Mouse (Mus musculus) forebrain, embryonic 10.5 days (tissue): ENCODE data around the gene Sh3glb2. TPM values are rescaled to one million over a fixed set of nuclear protein-coding genes. Genes with fewer than 3 reads are reported as not detected.

Experiments
- DNase-seq: peaks from one replicate; pipeline ENCODE4 v3.0.0-alpha.2; 2017; ENCODE audit warnings: low spot score; ENCODE audit errors: extremely low spot score
- H3K27ac ChIP-seq: fragments of 300-500 bp; sonication (generic); 2 replicates; pipeline ENCODE4 v1.5.1; 2016; ENCODE audit warnings: mild to moderate bottlenecking
- H3K27me3 ChIP-seq: fragments of 300-500 bp; sonication (generic); 2 replicates; pipeline ENCODE4 v1.6.1; 2016; ENCODE audit warnings: mild to moderate bottlenecking; ENCODE audit not compliant: poor library complexity, severe bottlenecking
- H3K36me3 ChIP-seq: fragments of 300-500 bp; sonication (generic); replicated peaks from 2 replicates; pipeline ENCODE4 v1.6.1; 2016; ENCODE audit warnings: mild to moderate bottlenecking, moderate library complexity
- H3K4me1 ChIP-seq: fragments of 300-500 bp; sonication (generic); 2 replicates; pipeline ENCODE4 v1.6.1; 2016
- H3K4me3 ChIP-seq: fragments of 300-500 bp; sonication (generic); 2 replicates; pipeline ENCODE4 v1.5.1; 2016; ENCODE audit warnings: mild to moderate bottlenecking, moderate library complexity
- H3K9me3 ChIP-seq: fragments of 300-500 bp; sonication (generic); 2 replicates; pipeline ENCODE4 v1.6.1; 2016; ENCODE audit warnings: mild to moderate bottlenecking, moderate library complexity
- WGBS: fragments of 180-500 bp; shearing (Covaris S2); methylation state at CpG from one replicate; pipeline ENCODE4 v1.1.7; 2016; 5-methylcytosine and 5-hydroxymethylcytosine counted together
- polyA plus RNA-seq: library from polyadenylated mRNA; unstranded; fragments of >200 nt; fragmentation: Nextera tagmentation; extraction: Ambion mirVana; gene quantifications from 2 replicates; pipeline ENCODE4 v1.2.1, GENCODE M21; 2016

The Sh3glb2 gene
- polyA plus RNA-seq: 76.9 and 82.0 TPM in 2 replicates

GRCm38 (mm10) chr2:30358533-30359531 lies at the start of gene Sh3glb2:
Gene Sh3glb2, minus strand, starts transcription at chr2:30359337.
- WGBS: 3% methylated on average over 73 of the region's 73 CpGs
- peaks cover 21% of the 10 kb centered on the region for H3K4me1 ChIP-seq
- H3K9me3 ChIP-seq: no peaks in the 10 kb centered on the region
- DNase-seq: peak; percentile 80
- peak within 1 kb of the TSS; percentile 88 for H3K27ac ChIP-seq
- H3K36me3 ChIP-seq: peaks cover 16% of the 10 kb centered on the region
- no peaks in the 10 kb centered on the region; the same call in 1 of the 2 replicates for H3K27me3 ChIP-seq
- H3K4me3 ChIP-seq: peak within 1 kb of the TSS; percentile 84

GRCm38 (mm10) chr2:30408452-30409100 lies 49.4 kb upstream of the Sh3glb2 start:
- no peak for DNase-seq
- no peak overlapping the region for H3K4me3 ChIP-seq
- peaks cover 83% of the 10 kb centered on the region for H3K36me3 ChIP-seq
- WGBS: 89% methylated on average over 8 of the region's 8 CpGs
- peaks cover 9% of the 10 kb centered on the region for H3K27me3 ChIP-seq
- H3K4me1 ChIP-seq: peaks cover 2% of the 10 kb centered on the region
- H3K27ac ChIP-seq: no peak overlapping the region
- H3K9me3 ChIP-seq: no peaks in the 10 kb centered on the region

GRCm38 (mm10) chr2:30407778-30408177 lies 48.6 kb upstream of the Sh3glb2 start:
- Histone ChIP-seq H3K4me1 (no peaks in the 10 kb centered on the region; the same call in 1 of the 2 replicates), H3K36me3 (peaks cover 86% of the 10 kb centered on the region), H3K4me3 (no peak overlapping the region), H3K9me3 (no peaks in the 10 kb centered on the region), H3K27me3 (peaks cover 2% of the 10 kb centered on the region; the same call in 1 of the 2 replicates), H3K27ac (no peak overlapping the region)
- DNase-seq: no peak
- WGBS: 93% methylated on average over 10 of the region's 10 CpGs

- no peak for DNase-seq
- H3K36me3 ChIP-seq: peaks cover 86% of the 10 kb centered on the region
- 87% methylated on average over 2 of the region's 2 CpGs for WGBS
- H3K4me3 ChIP-seq: no peak overlapping the region
- no peaks in the 10 kb centered on the region for H3K9me3 ChIP-seq
- no peaks in the 10 kb centered on the region for H3K27me3 ChIP-seq
- no peak overlapping the region for H3K27ac ChIP-seq
- H3K4me1 ChIP-seq: no peaks in the 10 kb centered on the region; the same call in 1 of the 2 replicates
Observed at GRCm38 (mm10) chr2:30407221-30407620, 48.1 kb upstream of the Sh3glb2 start.

- H3K36me3 ChIP-seq: peaks cover 96% of the 10 kb centered on the region
- peaks cover 30% of the 10 kb centered on the region for H3K4me1 ChIP-seq
- WGBS: 88% methylated on average over 1 of the region's 1 CpGs
- no peak overlapping the region for H3K27ac ChIP-seq
- no peaks in the 10 kb centered on the region for H3K27me3 ChIP-seq
- no peak overlapping the region for H3K4me3 ChIP-seq
- H3K9me3 ChIP-seq: no peaks in the 10 kb centered on the region
- no peak for DNase-seq
Observed at GRCm38 (mm10) chr2:30403870-30404269, 44.7 kb upstream of the Sh3glb2 start.

- no peaks in the 10 kb centered on the region for H3K9me3 ChIP-seq
- no peak overlapping the region for H3K4me3 ChIP-seq
- peaks cover 40% of the 10 kb centered on the region for H3K4me1 ChIP-seq
- peak overlapping the region; percentile 25; the same call in 1 of the 2 replicates for H3K27ac ChIP-seq
- no peak for DNase-seq
- H3K36me3 ChIP-seq: peaks cover 96% of the 10 kb centered on the region
- WGBS: 86% methylated on average over 2 of the region's 2 CpGs
- no peaks in the 10 kb centered on the region for H3K27me3 ChIP-seq
Observed at GRCm38 (mm10) chr2:30402843-30403242, 43.7 kb upstream of the Sh3glb2 start.

- DNase-seq: no peak
- peaks cover 44% of the 10 kb centered on the region for H3K4me1 ChIP-seq
- 95% methylated on average over 9 of the region's 9 CpGs for WGBS
- no peaks in the 10 kb centered on the region for H3K9me3 ChIP-seq
- no peak overlapping the region for H3K4me3 ChIP-seq
- H3K27ac ChIP-seq: peak overlapping the region; percentile 25; the same call in 1 of the 2 replicates
- peaks cover 96% of the 10 kb centered on the region for H3K36me3 ChIP-seq
- no peaks in the 10 kb centered on the region for H3K27me3 ChIP-seq
Observed at GRCm38 (mm10) chr2:30402351-30402826, 43.3 kb upstream of the Sh3glb2 start.

GRCm38 (mm10) chr2:30401581-30401980 lies 42.4 kb upstream of the Sh3glb2 start:
- H3K4me1 ChIP-seq: peaks cover 44% of the 10 kb centered on the region
- H3K9me3 ChIP-seq: no peaks in the 10 kb centered on the region
- DNase-seq: no peak
- 86% methylated on average over 1 of the region's 1 CpGs for WGBS
- no peak overlapping the region for H3K4me3 ChIP-seq
- H3K27me3 ChIP-seq: no peaks in the 10 kb centered on the region
- peak overlapping the region; percentile 93; the same call in 1 of the 2 replicates for H3K27ac ChIP-seq
- peaks cover 96% of the 10 kb centered on the region for H3K36me3 ChIP-seq

GRCm38 (mm10) chr2:30399191-30400171 lies 40.3 kb upstream of the Sh3glb2 start:
- peak overlapping the region; percentile 32 for H3K4me3 ChIP-seq
- peak overlapping the region; percentile 93 for H3K27ac ChIP-seq
- no peaks in the 10 kb centered on the region for H3K9me3 ChIP-seq
- peaks cover 44% of the 10 kb centered on the region for H3K4me1 ChIP-seq
- peak; percentile 63 for DNase-seq
- peaks cover 94% of the 10 kb centered on the region for H3K36me3 ChIP-seq
- no peaks in the 10 kb centered on the region for H3K27me3 ChIP-seq
- WGBS: 33% methylated on average over 20 of the region's 20 CpGs

- Histone ChIP-seq H3K27ac (peak overlapping the region; percentile 93), H3K27me3 (no peaks in the 10 kb centered on the region), H3K4me3 (no peak overlapping the region), H3K9me3 (no peaks in the 10 kb centered on the region), H3K4me1 (peaks cover 58% of the 10 kb centered on the region), H3K36me3 (peaks cover 88% of the 10 kb centered on the region)
- 62% methylated on average over 10 of the region's 10 CpGs for WGBS
- no peak for DNase-seq
Observed at GRCm38 (mm10) chr2:30397986-30398512, 38.9 kb upstream of the Sh3glb2 start.

GRCm38 (mm10) chr2:30396246-30396645 lies 37.1 kb upstream of the Sh3glb2 start:
- 90% methylated on average over 7 of the region's 7 CpGs for WGBS
- H3K27me3 ChIP-seq: no peaks in the 10 kb centered on the region
- H3K9me3 ChIP-seq: no peaks in the 10 kb centered on the region
- H3K36me3 ChIP-seq: peaks cover 70% of the 10 kb centered on the region
- DNase-seq: no peak
- no peak overlapping the region for H3K4me3 ChIP-seq
- no peak overlapping the region for H3K27ac ChIP-seq
- H3K4me1 ChIP-seq: peaks cover 62% of the 10 kb centered on the region
